Comparison of ENCODE assay signal across 14 mouse cellular contexts in genomic region chr4:38825133-38825532, GRCm38 (mm10).
DNase-seq lines count a peak whose midpoint lies in the region; ATAC-seq lines count a peak whose summit lies in the region.
"Had no signal": no experiment of that assay in that cellular context is flagged by ENCODE, and none has a peak within 500 bp of the region (broad histone marks: within the 10 kb centered on the region; RNA-seq: fewer than 3 reads in every experiment).

No protein-coding gene starts in this region.

- H3K4me2 ChIP-seq in midbrain, embryonic 11.5 days, result no peak overlapping the region
- no peak overlapping the region for H3K4me2 ChIP-seq in midbrain, embryonic 13.5 days (replicated peaks)
- H3K4me2 ChIP-seq: forebrain, embryonic 13.5 days; hindbrain, embryonic 14.5 days; midbrain, embryonic 12.5 days had no signal

- no peak overlapping the region for H3K4me3 ChIP-seq in midbrain, embryonic 11.5 days (ENCODE audit: low read depth, low read length)
- H3K4me3 ChIP-seq in midbrain, embryonic 13.5 days (replicated peaks), result no peak overlapping the region
- H3K4me3 ChIP-seq: forebrain, embryonic 13.5 days; midbrain, embryonic 12.5 days had no signal

- no peaks in the 10 kb centered on the region for H3K9me3 ChIP-seq in midbrain, embryonic 11.5 days (ENCODE audit: control insufficient read depth, low read length)
- no peaks in the 10 kb centered on the region for H3K9me3 ChIP-seq in midbrain, embryonic 13.5 days
- H3K9me3 ChIP-seq: forebrain, embryonic 13.5 days; G1E; midbrain, embryonic 12.5 days had no signal

- DNase-seq in midbrain, embryonic 11.5 days (ENCODE audit: low spot score, missing footprints), result peak; percentile 28
- DNase-seq in frontal cortex, postnatal 25 days (ENCODE audit: low spot score in 2 of 2), result peak; percentile 3 to 4
- DNase-seq in left cerebral cortex, adult 18-20 months (ENCODE audit: low spot score in 2 of 2), result peak; percentile 43 to 44
- peak; percentile 18 to 59 for DNase-seq in right cerebral cortex, postnatal 36 days (ENCODE audit: low spot score in 2 of 2)
- no peak for DNase-seq in urinary bladder, postnatal 4 days (ENCODE audit: low spot score in 2 of 2)
- DNase-seq in gastrocnemius, postnatal 25 days, result no peak
- DNase-seq: adrenal gland, postnatal 25 days; cerebellum, adult 11 months; kidney, adult 2 months had no signal

- H3K36me3 ChIP-seq in midbrain, embryonic 11.5 days (ENCODE audit: control insufficient read depth, insufficient read depth, low read length), result no peaks in the 10 kb centered on the region
- H3K36me3 ChIP-seq in midbrain, embryonic 13.5 days, result no peaks in the 10 kb centered on the region
- H3K36me3 ChIP-seq: G1E; midbrain, embryonic 12.5 days had no signal

- WGBS in midbrain, embryonic 11.5 days, result 85% methylated on average over 2 of the region's 2 CpGs
- WGBS in midbrain, embryonic 13.5 days, result 82% methylated on average over 2 of the region's 2 CpGs

- H3K27ac ChIP-seq in midbrain, embryonic 11.5 days (ENCODE audit: low read depth, low read length), result no peak overlapping the region
- H3K27ac ChIP-seq in midbrain, embryonic 13.5 days, result no peak overlapping the region
- H3K27ac ChIP-seq: forebrain, embryonic 13.5 days; hindbrain, embryonic 14.5 days; midbrain, embryonic 12.5 days had no signal

- H3K9ac ChIP-seq in midbrain, embryonic 11.5 days (ENCODE audit: low read length), result no peak overlapping the region
- no peak overlapping the region for H3K9ac ChIP-seq in midbrain, embryonic 13.5 days (replicated peaks)
- H3K9ac ChIP-seq: forebrain, embryonic 13.5 days; hindbrain, embryonic 14.5 days; midbrain, embryonic 12.5 days had no signal

- no peaks in the 10 kb centered on the region for H3K4me1 ChIP-seq in midbrain, embryonic 11.5 days (ENCODE audit: control insufficient read depth, insufficient read depth, low read length)
- no peaks in the 10 kb centered on the region for H3K4me1 ChIP-seq in midbrain, embryonic 13.5 days (replicated peaks)
- H3K4me1 ChIP-seq: forebrain, embryonic 13.5 days; midbrain, embryonic 12.5 days had no signal

- no peak for ATAC-seq in midbrain, embryonic 11.5 days (ENCODE audit: low FRiP score)
- ATAC-seq in midbrain, embryonic 13.5 days, result no peak
- ATAC-seq: forebrain, embryonic 13.5 days had no signal

- H3K27me3 ChIP-seq in midbrain, embryonic 11.5 days (ENCODE audit: control insufficient read depth, insufficient read depth, low read length), result no peaks in the 10 kb centered on the region
- no peaks in the 10 kb centered on the region for H3K27me3 ChIP-seq in midbrain, embryonic 13.5 days
- H3K27me3 ChIP-seq: forebrain, embryonic 13.5 days; midbrain, embryonic 12.5 days had no signal

Comparison
In these comparisons a context has a peak if more than half of its experiments do, and no peak if none do; other contexts are left out.
1. DNase-seq: peak in midbrain, embryonic 11.5 days (single experiment), frontal cortex, postnatal 25 days (2 of 2), left cerebral cortex, adult 18-20 months (2 of 2) and right cerebral cortex, postnatal 36 days (2 of 2); none in urinary bladder, postnatal 4 days (0 of 2) and gastrocnemius, postnatal 25 days (single experiment).